Mouse (Mus musculus) liver, embryonic 14.5 days (tissue): Measurements from ENCODE around the gene C1qtnf3.

Source experiments
- CTCF ChIP-seq: IDR thresholded peaks from 2 replicates; pipeline ENCODE4 v1.5.1; 2016; ENCODE audit warnings: antibody characterized with exemption, low read depth, control low read depth
- EP300 ChIP-seq: IDR thresholded peaks from 2 replicates; pipeline ENCODE4 v1.6.1; 2016; ENCODE audit warnings: antibody characterized with exemption, low read depth

GRCm38 (mm10) chr15:11014931-11015330, 62.8 kb downstream of the C1qtnf3 start:
- no peak for TF ChIP-seq CTCF
- no peak for TF ChIP-seq EP300
